Mouse (Mus musculus) forebrain, embryonic 11.5 days (tissue): ENCODE measurements around the gene Tirap. TPM values are rescaled to one million over a fixed set of nuclear protein-coding genes. Genes with fewer than 3 reads are reported as not detected.

Experiments used
- polyA plus RNA-seq: library from polyadenylated mRNA; unstranded; fragments of >200 nt; fragmentation: Nextera tagmentation; extraction: Ambion mirVana; gene quantifications from 2 replicates; pipeline ENCODE4 v1.2.1, GENCODE M21; 2014

The Tirap gene
- polyA plus RNA-seq, 1 experiment from 2014 or later, result 17.1 TPM

Other genes with a start within 250 kb of the Tirap start
- gene St3gal4, start 81.0 kb downstream of the Tirap start, polyA plus RNA-seq, result 13.3 and 14.4 TPM in 2 replicates
- gene Dcps, start 24.2 kb downstream of the Tirap start, polyA plus RNA-seq, result 104 and 113 TPM in 2 replicates
- gene Srpr, start 116 bp downstream of the Tirap start, polyA plus RNA-seq, result 89.2 and 91.3 TPM in 2 replicates
- 45.5 and 49.2 TPM in 2 replicates for gene Foxred1, start 10.8 kb upstream of the Tirap start, polyA plus RNA-seq
- gene Fam118b, start 67.5 kb upstream of the Tirap start, polyA plus RNA-seq, result 68.9 and 75.4 TPM in 2 replicates
- gene Rpusd4, start 67.6 kb upstream of the Tirap start, polyA plus RNA-seq, result 26.7 and 29.3 TPM in 2 replicates
- gene Cdon, start 220.8 kb upstream of the Tirap start, polyA plus RNA-seq, result 16.4 and 17.2 TPM in 2 replicates